Mouse (Mus musculus): Measurements from ENCODE around the gene Efna4.

DNA sequence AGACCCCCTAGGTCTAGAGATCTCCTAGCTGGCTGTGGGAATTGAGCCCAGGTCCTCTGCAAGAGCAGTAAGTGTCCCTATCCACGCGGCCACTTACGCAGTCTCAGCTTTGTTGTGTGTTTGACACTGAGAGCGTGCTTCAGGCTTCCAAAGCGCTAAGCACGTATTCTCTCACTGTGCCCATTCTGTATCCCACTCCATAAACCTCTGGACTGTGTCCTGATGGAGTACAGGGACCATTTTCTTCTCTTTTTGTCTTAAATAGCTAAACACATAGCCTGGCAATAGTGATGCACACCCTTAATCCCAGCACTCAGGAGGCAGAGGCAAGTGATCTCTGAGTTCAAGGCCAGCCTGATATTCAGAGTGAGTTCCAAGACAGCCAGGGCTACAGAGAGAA, 38.9 kb downstream of the Efna4 start:
- TF ChIP-seq POLR2A (IDR thresholded peaks at IDR 0.05; ENCODE audit: insufficient read depth, low read depth, low read length) (no peak), CTCF (IDR thresholded peaks at IDR 0.05) (no peak)
